Mouse (Mus musculus): Measurements from ENCODE around the gene Kpna3. TPM values are rescaled to one million over a fixed set of nuclear protein-coding genes. Genes with fewer than 3 reads are reported as not detected.
"Not testable (repeated sequence)": the region's sequence is repeated elsewhere in the genome, so short reads cannot be mapped to it uniquely, and the experiment has no call there.

The Kpna3 gene
- total RNA-seq, 2 experiments from 2014 or later, result 56.1 to 59.5 TPM

- no peak for DNase-seq
These were observed 44.9 kb downstream of the Kpna3 start for GRCm38 (mm10) chr14:61394745-61395144.

GRCm38 (mm10) chr14:61390586-61390985, 49.1 kb downstream of the Kpna3 start:
- DNase-seq, result peak; percentile 14 to 25

GRCm38 (mm10) chr14:61367290-61367689, 72.4 kb downstream of the Kpna3 start:
- DNase-seq, result no peak

- no peak for DNase-seq
These were observed 75.0 kb downstream of the Kpna3 start for GRCm38 (mm10) chr14:61364656-61365055.

- DNase-seq, result no peak
These were observed 75.9 kb downstream of the Kpna3 start for GRCm38 (mm10) chr14:61363734-61364133.

GRCm38 (mm10) chr14:61362268-61362667, 77.4 kb downstream of the Kpna3 start:
- no peak for DNase-seq

- DNase-seq, result no peak
These were observed 78.6 kb downstream of the Kpna3 start for GRCm38 (mm10) chr14:61360981-61361511.

- DNase-seq, result peak; percentile 95 to 97
These were observed 79.3 kb downstream of the Kpna3 start, which contains the start of gene Ebpl for GRCm38 (mm10) chr14:61360131-61360980. TSS of gene Ebpl (minus strand) at chr14:61360439.

- DNase-seq, result peak; percentile 25 to 37
These were observed 85.1 kb downstream of the Kpna3 start for GRCm38 (mm10) chr14:61354251-61355235.

- DNase-seq, result no peak
These were observed 88.9 kb downstream of the Kpna3 start for GRCm38 (mm10) chr14:61350808-61351207.

GRCm38 (mm10) chr14:61349876-61350275, 89.8 kb downstream of the Kpna3 start:
- no peak for DNase-seq

- no peak for DNase-seq
These were observed 92.6 kb downstream of the Kpna3 start for GRCm38 (mm10) chr14:61346827-61347698.

GRCm38 (mm10) chr14:61344590-61344989, 95.1 kb downstream of the Kpna3 start:
- no peak for DNase-seq

- no peak for DNase-seq
These were observed 100.3 kb downstream of the Kpna3 start for GRCm38 (mm10) chr14:61339381-61339780.

- peak; percentile 82 to 95 for DNase-seq
These were observed 108.6 kb downstream of the Kpna3 start for GRCm38 (mm10) chr14:61330996-61331561.

- DNase-seq, result peak in 1 of 2 experiments; percentile 40
These were observed 109.1 kb downstream of the Kpna3 start for GRCm38 (mm10) chr14:61330591-61330990.

GRCm38 (mm10) chr14:61327618-61328450, 111.8 kb downstream of the Kpna3 start:
- peak; percentile 81 to 90 for DNase-seq

GRCm38 (mm10) chr14:61327007-61327406, 112.7 kb downstream of the Kpna3 start:
- not testable (repeated sequence) for DNase-seq

- DNase-seq, result no peak
These were observed 116.9 kb downstream of the Kpna3 start for GRCm38 (mm10) chr14:61322740-61323139.

GRCm38 (mm10) chr14:61321200-61321599, 118.5 kb downstream of the Kpna3 start:
- DNase-seq, result no peak
